14 mouse cellular contexts compared by ENCODE assay signal in genomic region chr11:76630023-76630422, GRCm38 (mm10). TPM values are rescaled to one million over a fixed set of nuclear protein-coding genes. Genes with fewer than 3 reads are reported as not detected.
"Had no signal": no experiment of that assay in that cellular context is flagged by ENCODE, and none has a peak within 500 bp of the region (broad histone marks: within the 10 kb centered on the region; RNA-seq: fewer than 3 reads in every experiment).

No protein-coding gene starts in this region.

- H3K4me3 ChIP-seq: layer of hippocampus, adult 2 months; liver, embryonic 15.5 days; midbrain, embryonic 10.5 days; neural tube, embryonic 12.5 days had no signal

- DNase-seq: kidney, adult 11 months; kidney, postnatal 25 days; left cerebral cortex, postnatal 4 days; midbrain, embryonic 14.5 days; thymus, postnatal 4 days had no signal

- H3K9me3 ChIP-seq: liver, embryonic 15.5 days had no signal

- H3K27ac ChIP-seq: hindbrain, postnatal 0 days; layer of hippocampus, adult 2 months; liver, embryonic 15.5 days; midbrain, embryonic 10.5 days; neural tube, embryonic 12.5 days; stomach, postnatal 0 days had no signal

- H3K9ac ChIP-seq: liver, embryonic 15.5 days; neural tube, embryonic 12.5 days had no signal

- H3K4me1 ChIP-seq: liver, embryonic 15.5 days; neural tube, embryonic 12.5 days had no signal

- H3K4me2 ChIP-seq: liver, embryonic 11.5 days; liver, embryonic 15.5 days; neural tube, embryonic 12.5 days had no signal

- ATAC-seq: hindbrain, postnatal 0 days had no signal

- H3K27me3 ChIP-seq: neural tube, embryonic 12.5 days had no signal

- H3K36me3 ChIP-seq: liver, embryonic 15.5 days; midbrain, embryonic 10.5 days; neural tube, embryonic 12.5 days had no signal

RNA-seq across cellular contexts. Expression of gene Bhlha9, which starts 42.2 kb away (rescaled TPM):
- total RNA-seq: neutrophil, adult 5-6 weeks had no signal
- polyA plus RNA-seq: liver, embryonic 15.5 days; stomach, postnatal 0 days had no signal

RNA-seq across cellular contexts. Expression of gene Trarg1, which starts 49.6 kb away (rescaled TPM):
- total RNA-seq: megakaryocyte, adult 5-6 weeks; neutrophil, adult 5-6 weeks had no signal
- polyA plus RNA-seq: liver, embryonic 15.5 days had no signal
